Mouse (Mus musculus): Measurements from ENCODE around the gene Rasl12. TPM values are rescaled to one million over a fixed set of nuclear protein-coding genes. Genes with fewer than 3 reads are reported as not detected.

Rasl12 gene
- total RNA-seq, 2 experiments from 2014 or later, result 2.6 to 3.3 TPM

GRCm38 (mm10) chr9:65390752-65391612 is 7.3 kb upstream of the Rasl12 start:
- intact Hi-C loops (cut with DNase I), result no loop called here
- peak in 1 of 2 experiments; percentile 15 for DNase-seq (ENCODE audit: low spot score in 2 of 2)

DNA sequence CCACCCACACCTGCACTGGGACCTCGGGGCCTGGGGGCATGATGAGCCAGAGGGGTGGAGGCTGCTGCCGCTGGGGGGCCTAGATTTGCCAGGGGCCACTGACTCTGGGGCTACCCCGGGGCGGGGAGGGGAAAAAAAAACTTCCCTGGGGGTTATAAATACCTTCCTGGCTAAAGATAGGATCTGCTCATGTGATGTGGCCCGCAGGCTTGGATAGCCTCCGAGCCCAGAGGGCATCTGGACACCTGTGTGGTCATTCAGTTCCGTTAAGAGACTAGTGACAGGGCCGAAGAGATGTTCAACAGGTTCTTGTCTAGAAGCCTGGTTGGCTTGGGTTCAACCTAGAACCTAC is 6.7 kb upstream of the Rasl12 start, which contains the start of gene Kbtbd13:
Kbtbd13 (minus strand) TSS at position 40 of the 352 bp plus-strand sequence.
- intact Hi-C loops (cut with DNase I), result no loop called here
- DNase-seq (ENCODE audit: low spot score in 2 of 2), result no peak

DNA sequence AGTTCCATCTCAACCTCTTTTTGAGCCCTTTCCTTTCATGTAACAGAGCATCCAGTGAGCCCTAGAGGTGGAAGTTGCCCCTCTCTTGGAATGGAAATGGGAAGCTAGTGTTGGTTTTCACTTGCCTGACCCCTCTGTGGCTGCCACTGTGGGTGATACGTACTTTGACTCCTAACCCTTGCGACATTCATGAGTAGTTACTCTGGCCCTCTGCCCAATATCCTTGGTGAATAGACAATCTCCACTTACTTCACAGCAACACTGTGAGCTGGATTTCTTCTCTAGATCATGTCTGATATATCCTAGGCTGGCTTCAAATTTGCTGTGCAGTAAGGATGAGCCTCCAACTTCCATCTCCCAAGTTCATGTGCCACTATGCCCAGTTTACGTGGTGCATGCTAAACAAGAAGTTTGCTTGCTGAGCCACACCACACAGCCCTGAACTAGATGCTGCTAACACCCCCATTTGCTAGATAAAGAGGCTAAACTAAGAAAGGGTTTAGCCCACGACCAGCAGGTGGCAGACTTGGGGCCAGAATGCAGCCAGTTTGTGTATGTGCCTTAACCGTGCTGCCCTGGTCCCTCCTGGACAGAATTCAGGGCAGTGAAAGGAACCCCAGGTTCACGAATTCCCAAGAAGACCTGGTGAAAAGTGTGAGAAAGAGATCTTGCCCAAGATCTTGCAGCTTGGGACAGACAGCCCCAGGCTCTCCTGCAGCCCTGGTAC is 5.5 kb upstream of the Rasl12 start:
- peak; percentile 40 to 67 for DNase-seq (ENCODE audit: low spot score in 2 of 2)
- intact Hi-C loops (cut with DNase I), result loop anchor here (1.0 kb wide), 1 partner anchor 40 kb away; no protein-coding TSS in a partner anchor

DNA sequence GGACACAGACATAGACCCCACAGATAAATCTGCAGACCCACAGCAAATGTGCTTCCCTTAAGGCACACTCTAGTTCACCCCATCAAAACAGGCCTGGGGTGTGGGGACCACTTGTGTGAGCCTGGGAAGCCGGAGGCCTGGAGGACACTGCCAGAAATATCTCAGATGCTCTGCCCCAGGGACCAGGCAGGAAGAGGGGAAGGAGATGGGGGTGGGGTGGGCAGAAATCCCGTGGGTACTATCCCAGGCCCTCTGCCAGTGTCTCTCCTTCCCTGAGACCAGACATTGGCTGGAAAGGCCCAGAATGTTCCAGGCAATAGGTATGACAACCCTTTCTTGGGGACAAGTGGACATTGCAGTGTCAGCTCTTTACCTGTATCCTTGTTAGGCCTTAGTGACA is 4.7 kb upstream of the Rasl12 start:
- intact Hi-C loops (cut with DNase I), result loop anchor here (1.0 kb wide), 1 partner anchor 39 kb away; no protein-coding TSS in a partner anchor
- no peak for DNase-seq (ENCODE audit: low spot score in 2 of 2)

GRCm38 (mm10) chr9:65394360-65394759 is 3.9 kb upstream of the Rasl12 start:
- intact Hi-C loops (cut with DNase I), result no loop called here
- no peak for DNase-seq (ENCODE audit: low spot score in 2 of 2)

DNA sequence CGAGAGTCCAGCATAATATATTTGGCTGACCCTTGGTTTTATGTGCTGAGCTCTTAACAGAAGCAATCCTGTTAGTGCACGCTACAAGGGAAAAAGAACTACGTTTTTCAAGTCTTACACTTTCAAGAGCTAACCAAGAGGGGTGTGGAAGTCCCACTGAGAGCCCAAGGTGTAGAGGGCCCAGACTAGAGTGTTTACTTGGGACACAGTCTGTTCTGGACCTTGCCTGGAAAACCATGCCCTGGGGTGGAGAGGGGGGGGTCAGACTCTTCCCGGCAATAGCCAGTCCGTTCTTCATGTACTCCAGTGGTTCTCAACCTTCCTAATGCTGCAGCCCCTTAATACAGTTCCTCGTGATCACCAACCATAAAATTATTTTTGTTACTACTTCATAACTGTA is 1.6 kb downstream of the Rasl12 start:
- intact Hi-C loops (cut with DNase I), result no loop called here
- no peak for DNase-seq (ENCODE audit: low spot score in 2 of 2)

- peak; percentile 65 to 74 for DNase-seq (ENCODE audit: low spot score in 2 of 2)
- intact Hi-C loops (cut with DNase I), result no loop called here
These were observed 6.3 kb downstream of the Rasl12 start for GRCm38 (mm10) chr9:65404331-65405183.

GRCm38 (mm10) chr9:65405184-65405449 is 6.8 kb downstream of the Rasl12 start:
- intact Hi-C loops (cut with DNase I), result no loop called here
- no peak for DNase-seq (ENCODE audit: low spot score in 2 of 2)

DNA sequence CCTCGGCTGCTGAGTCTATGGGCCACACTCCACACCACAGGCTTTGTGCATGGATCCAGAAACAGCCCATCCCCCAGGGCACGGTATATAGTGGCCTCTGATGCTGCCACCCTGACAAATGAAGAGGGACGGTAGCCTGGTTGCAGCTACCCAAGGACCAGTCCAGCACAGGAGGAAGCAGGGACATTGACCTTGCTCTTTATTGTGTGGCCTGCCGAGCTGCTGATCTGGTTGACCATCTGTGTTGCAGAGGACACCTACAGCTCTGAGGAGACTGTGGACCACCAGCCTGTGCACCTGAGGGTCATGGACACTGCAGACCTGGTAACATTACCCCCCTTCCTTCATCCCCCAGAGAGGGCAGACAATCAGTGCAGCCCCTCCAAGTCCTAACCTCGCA is 9.0 kb downstream of the Rasl12 start:
- no peak for DNase-seq (ENCODE audit: low spot score in 2 of 2)
- intact Hi-C loops (cut with DNase I), result no loop called here

GRCm38 (mm10) chr9:65407861-65408260 is 9.6 kb downstream of the Rasl12 start:
- no peak for DNase-seq (ENCODE audit: low spot score in 2 of 2)
- intact Hi-C loops (cut with DNase I), result no loop called here

GRCm38 (mm10) chr9:65408871-65409295 is 10.6 kb downstream of the Rasl12 start:
- DNase-seq (ENCODE audit: low spot score in 2 of 2), result no peak
- intact Hi-C loops (cut with DNase I), result no loop called here

GRCm38 (mm10) chr9:65410378-65410777 is 12.1 kb downstream of the Rasl12 start:
- intact Hi-C loops (cut with DNase I), result no loop called here

GRCm38 (mm10) chr9:65411326-65411725 is 13.0 kb downstream of the Rasl12 start:
- intact Hi-C loops (cut with DNase I), result no loop called here
- no peak for DNase-seq (ENCODE audit: low spot score in 2 of 2)

More at GRCm38 (mm10) chr9:65410378-65410777, 12.1 kb downstream of the Rasl12 start:
- DNase-seq (ENCODE audit: low spot score in 2 of 2), result no peak

GRCm38 (mm10) chr9:65417738-65418137 is 19.4 kb downstream of the Rasl12 start:
- intact Hi-C loops (cut with DNase I), result no loop called here
- DNase-seq (ENCODE audit: low spot score in 2 of 2), result no peak

GRCm38 (mm10) chr9:65419633-65420032 is 21.3 kb downstream of the Rasl12 start:
- no peak for DNase-seq (ENCODE audit: low spot score in 2 of 2)
- intact Hi-C loops (cut with DNase I), result no loop called here

- no peak for DNase-seq (ENCODE audit: low spot score in 2 of 2)
- intact Hi-C loops (cut with DNase I), result no loop called here
These were observed 24.6 kb downstream of the Rasl12 start, which contains the start of gene Slc51b for GRCm38 (mm10) chr9:65422760-65423501. Gene Slc51b (minus strand): TSS chr9:65422955.

DNA sequence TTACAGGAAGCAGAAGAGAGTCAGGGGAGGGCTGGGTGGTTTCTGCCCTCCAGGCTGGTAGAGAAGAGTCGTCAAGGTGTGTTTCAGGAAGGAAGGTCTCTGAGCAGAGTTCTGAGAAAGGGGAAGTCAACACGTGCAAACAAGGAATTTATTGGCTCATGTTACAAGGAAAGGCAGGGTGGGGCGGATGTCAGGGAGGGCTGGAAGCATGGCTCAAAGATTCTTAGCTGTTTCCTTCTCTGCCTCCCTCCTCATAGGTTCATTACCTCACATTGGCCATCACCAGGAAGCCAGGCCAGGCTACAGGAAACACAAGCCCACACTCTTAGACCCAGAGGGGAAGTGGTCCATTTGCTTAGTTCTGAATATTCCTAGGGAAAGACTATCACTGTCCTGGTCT is 26.1 kb downstream of the Rasl12 start:
- intact Hi-C loops (cut with DNase I), result no loop called here
- no peak for DNase-seq (ENCODE audit: low spot score in 2 of 2)

- intact Hi-C loops (cut with DNase I), result no loop called here
- DNase-seq (ENCODE audit: low spot score in 2 of 2), result no peak
These were observed 29.2 kb downstream of the Rasl12 start for GRCm38 (mm10) chr9:65427511-65427910.

DNA sequence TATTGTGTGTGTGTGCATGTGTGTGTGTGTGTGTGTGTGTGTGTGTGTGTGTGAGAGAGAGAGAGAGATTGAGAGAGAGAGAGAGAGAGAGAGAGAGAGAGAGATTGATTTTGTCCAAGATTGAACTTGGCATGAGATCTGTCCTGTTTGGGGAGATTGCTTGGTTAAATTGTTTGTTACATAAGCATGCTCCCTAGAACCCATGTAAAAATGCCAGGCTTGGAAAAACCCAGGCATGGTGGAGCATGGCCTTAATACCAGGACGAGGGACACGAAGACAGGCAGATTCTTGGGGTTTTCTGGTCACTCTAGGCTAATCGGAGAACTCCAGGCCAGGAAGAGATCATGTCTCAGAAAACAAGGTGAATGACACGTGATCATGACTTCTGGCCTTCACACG is 29.7 kb downstream of the Rasl12 start:
- no peak for DNase-seq (ENCODE audit: low spot score in 2 of 2)
- intact Hi-C loops (cut with DNase I), result no loop called here
